Mouse (Mus musculus): ENCODE measurements around the gene Pitpnm3. TPM values are rescaled to one million over a fixed set of nuclear protein-coding genes. Genes with fewer than 3 reads are reported as not detected.

The Pitpnm3 gene
- polyA plus RNA-seq, 1 experiment from 2014 or later = 0.68 TPM

GRCm38 (mm10) chr11:72086251-72087046 is 49.1 kb downstream of the Pitpnm3 start:
- Histone ChIP-seq H3K4me3 (ENCODE audit: low read depth, low read length) (no peak overlapping the region), H3K27ac (ENCODE audit: low read depth, low read length) (no peak overlapping the region), H3K9ac (ENCODE audit: low read depth, low read length) (no peak overlapping the region), H3K36me3 (ENCODE audit: control insufficient read depth, insufficient read depth) (no peaks in the 10 kb centered on the region), H3K4me1 (replicated peaks; ENCODE audit: control insufficient read depth, insufficient read depth, low read length) (no peaks in the 10 kb centered on the region), H3K4me2 (replicated peaks; ENCODE audit: low read depth) (no peak overlapping the region), H3K27me3 (replicated peaks; ENCODE audit: control insufficient read depth, insufficient read depth, low read length) (no peaks in the 10 kb centered on the region), H3K9me3 (ENCODE audit: control insufficient read depth) (no peaks in the 10 kb centered on the region)
- TF ChIP-seq CTCF (IDR thresholded peaks at IDR 0.05; ENCODE audit: low read depth) = no peak
- 49% methylated on average over 11 of the region's 11 CpGs for WGBS
- no peak for ATAC-seq

GRCm38 (mm10) chr11:72084337-72084736 is 51.2 kb downstream of the Pitpnm3 start:
- no peak for TF ChIP-seq CTCF (IDR thresholded peaks at IDR 0.05; ENCODE audit: low read depth)
- H3K36me3 ChIP-seq (ENCODE audit: control insufficient read depth, insufficient read depth) = no peaks in the 10 kb centered on the region
- WGBS = 95% methylated on average over 15 of the region's 15 CpGs

GRCm38 (mm10) chr11:72082601-72083000 is 53.0 kb downstream of the Pitpnm3 start:
- no peak for TF ChIP-seq CTCF (IDR thresholded peaks at IDR 0.05; ENCODE audit: low read depth)
- Histone ChIP-seq H3K27me3 (replicated peaks; ENCODE audit: control insufficient read depth, insufficient read depth, low read length) (no peaks in the 10 kb centered on the region), H3K27ac (ENCODE audit: low read depth, low read length) (no peak overlapping the region), H3K9me3 (ENCODE audit: control insufficient read depth) (no peaks in the 10 kb centered on the region), H3K36me3 (ENCODE audit: control insufficient read depth, insufficient read depth) (no peaks in the 10 kb centered on the region), H3K4me2 (replicated peaks; ENCODE audit: low read depth) (no peak overlapping the region), H3K4me1 (replicated peaks; ENCODE audit: control insufficient read depth, insufficient read depth, low read length) (no peaks in the 10 kb centered on the region), H3K4me3 (ENCODE audit: low read depth, low read length) (no peak overlapping the region), H3K9ac (ENCODE audit: low read depth, low read length) (no peak overlapping the region)
- 90% methylated on average over 4 of the region's 4 CpGs for WGBS
- no peak for ATAC-seq

More at GRCm38 (mm10) chr11:72084337-72084736, 51.2 kb downstream of the Pitpnm3 start:
- no peaks in the 10 kb centered on the region for H3K9me3 ChIP-seq (ENCODE audit: control insufficient read depth)
- H3K9ac ChIP-seq (ENCODE audit: low read depth, low read length) = no peak overlapping the region
- no peak overlapping the region for H3K4me2 ChIP-seq (replicated peaks; ENCODE audit: low read depth)
- no peaks in the 10 kb centered on the region for H3K4me1 ChIP-seq (replicated peaks; ENCODE audit: control insufficient read depth, insufficient read depth, low read length)
- no peak overlapping the region for H3K4me3 ChIP-seq (ENCODE audit: low read depth, low read length)
- H3K27me3 ChIP-seq (replicated peaks; ENCODE audit: control insufficient read depth, insufficient read depth, low read length) = no peaks in the 10 kb centered on the region
- ATAC-seq = no peak
- no peak overlapping the region for H3K27ac ChIP-seq (ENCODE audit: low read depth, low read length)

- H3K4me1 ChIP-seq (replicated peaks; ENCODE audit: control insufficient read depth, insufficient read depth, low read length) = no peaks in the 10 kb centered on the region
- no peak for TF ChIP-seq CTCF (IDR thresholded peaks at IDR 0.05; ENCODE audit: low read depth)
- no peak overlapping the region for H3K9ac ChIP-seq (ENCODE audit: low read depth, low read length)
- no peak overlapping the region for H3K4me3 ChIP-seq (ENCODE audit: low read depth, low read length)
- no peaks in the 10 kb centered on the region for H3K9me3 ChIP-seq (ENCODE audit: control insufficient read depth)
- no peaks in the 10 kb centered on the region for H3K27me3 ChIP-seq (replicated peaks; ENCODE audit: control insufficient read depth, insufficient read depth, low read length)
- no peaks in the 10 kb centered on the region for H3K36me3 ChIP-seq (ENCODE audit: control insufficient read depth, insufficient read depth)
- no peak overlapping the region for H3K4me2 ChIP-seq (replicated peaks; ENCODE audit: low read depth)
- no peak overlapping the region for H3K27ac ChIP-seq (ENCODE audit: low read depth, low read length)
- 83% methylated on average over 6 of the region's 6 CpGs for WGBS
- ATAC-seq = no peak
Measured at GRCm38 (mm10) chr11:72080461-72080860, 55.1 kb downstream of the Pitpnm3 start.

- TF ChIP-seq CTCF (IDR thresholded peaks at IDR 0.05; ENCODE audit: low read depth) = no peak
- Histone ChIP-seq H3K27ac (ENCODE audit: low read depth, low read length) (no peak overlapping the region), H3K4me3 (ENCODE audit: low read depth, low read length) (no peak overlapping the region), H3K27me3 (replicated peaks; ENCODE audit: control insufficient read depth, insufficient read depth, low read length) (no peaks in the 10 kb centered on the region), H3K4me1 (replicated peaks; ENCODE audit: control insufficient read depth, insufficient read depth, low read length) (no peaks in the 10 kb centered on the region), H3K4me2 (replicated peaks; ENCODE audit: low read depth) (no peak overlapping the region), H3K36me3 (ENCODE audit: control insufficient read depth, insufficient read depth) (no peaks in the 10 kb centered on the region), H3K9me3 (ENCODE audit: control insufficient read depth) (no peaks in the 10 kb centered on the region), H3K9ac (ENCODE audit: low read depth, low read length) (no peak overlapping the region)
- 48% methylated on average over 4 of the region's 4 CpGs for WGBS
- no peak for ATAC-seq
Measured at GRCm38 (mm10) chr11:72078647-72079046, 56.9 kb downstream of the Pitpnm3 start.

- no peak for ATAC-seq
Measured at GRCm38 (mm10) chr11:72078056-72078455, 57.5 kb downstream of the Pitpnm3 start.

More at GRCm38 (mm10) chr11:72078056-72078455, 57.5 kb downstream of the Pitpnm3 start:
- no peaks in the 10 kb centered on the region for H3K4me1 ChIP-seq (replicated peaks; ENCODE audit: control insufficient read depth, insufficient read depth, low read length)
- H3K36me3 ChIP-seq (ENCODE audit: control insufficient read depth, insufficient read depth) = no peaks in the 10 kb centered on the region
- TF ChIP-seq CTCF (IDR thresholded peaks at IDR 0.05; ENCODE audit: low read depth) = no peak
- no peaks in the 10 kb centered on the region for H3K27me3 ChIP-seq (replicated peaks; ENCODE audit: control insufficient read depth, insufficient read depth, low read length)
- H3K9ac ChIP-seq (ENCODE audit: low read depth, low read length) = no peak overlapping the region
- H3K4me3 ChIP-seq (ENCODE audit: low read depth, low read length) = no peak overlapping the region
- H3K4me2 ChIP-seq (replicated peaks; ENCODE audit: low read depth) = no peak overlapping the region
- no peak overlapping the region for H3K27ac ChIP-seq (ENCODE audit: low read depth, low read length)
- WGBS = 49% methylated on average over 3 of the region's 3 CpGs
- no peaks in the 10 kb centered on the region for H3K9me3 ChIP-seq (ENCODE audit: control insufficient read depth)
